Mouse (Mus musculus) forebrain, embryonic 12.5 days (tissue): ENCODE data around the gene Tmbim4. TPM values are rescaled to one million over a fixed set of nuclear protein-coding genes. Genes with fewer than 3 reads are reported as not detected.

Source experiments
- ATAC-seq: fragments of 200-750 bp; cut with Nextera tagmentation; 2 replicates; pipeline ENCODE4 v1.8.0; 2017; ENCODE audit warnings: moderate TSS enrichment; ENCODE audit not compliant: low FRiP score
- H3K27ac ChIP-seq: fragments of 300-500 bp; sonication (generic); 2 replicates; pipeline ENCODE4 v1.5.1; 2016; ENCODE audit warnings: mild to moderate bottlenecking
- H3K27me3 ChIP-seq: fragments of 300-500 bp; sonication (generic); 2 replicates; pipeline ENCODE4 v1.6.1; 2016; ENCODE audit warnings: mild to moderate bottlenecking
- H3K36me3 ChIP-seq: fragments of 300-500 bp; sonication (generic); replicated peaks from 2 replicates; pipeline ENCODE4 v1.6.1; 2016; ENCODE audit warnings: mild to moderate bottlenecking
- H3K4me1 ChIP-seq: fragments of 300-500 bp; sonication (generic); 2 replicates; pipeline ENCODE4 v1.6.1; 2016
- H3K4me2 ChIP-seq: fragments of 300-500 bp; sonication (generic); 2 replicates; pipeline ENCODE4 v1.6.1; 2016; ENCODE audit warnings: mild to moderate bottlenecking, moderate library complexity
- H3K4me3 ChIP-seq: fragments of 300-500 bp; sonication (generic); replicated peaks from 2 replicates; pipeline ENCODE4 v1.5.1; 2016; ENCODE audit warnings: mild to moderate bottlenecking
- H3K9ac ChIP-seq: fragments of 300-500 bp; sonication (generic); 2 replicates; pipeline ENCODE4 v1.6.1; 2016; ENCODE audit warnings: mild to moderate bottlenecking
- H3K9me3 ChIP-seq: fragments of 300-500 bp; sonication (generic); 2 replicates; pipeline ENCODE4 v1.6.1; 2016
- WGBS: fragments of 180-500 bp; shearing (Covaris S2); methylation state at CpG from one replicate; pipeline ENCODE4 v1.1.7; 2016; 5-methylcytosine and 5-hydroxymethylcytosine counted together
- polyA plus RNA-seq: library from polyadenylated mRNA; unstranded; fragments of >200 nt; fragmentation: Nextera tagmentation; extraction: Ambion mirVana; gene quantifications from 2 replicates; pipeline ENCODE4 v1.2.1, GENCODE M21; 2016

The Tmbim4 gene
- polyA plus RNA-seq, 1 experiment from 2014 or later, result 66.9 TPM

DNA sequence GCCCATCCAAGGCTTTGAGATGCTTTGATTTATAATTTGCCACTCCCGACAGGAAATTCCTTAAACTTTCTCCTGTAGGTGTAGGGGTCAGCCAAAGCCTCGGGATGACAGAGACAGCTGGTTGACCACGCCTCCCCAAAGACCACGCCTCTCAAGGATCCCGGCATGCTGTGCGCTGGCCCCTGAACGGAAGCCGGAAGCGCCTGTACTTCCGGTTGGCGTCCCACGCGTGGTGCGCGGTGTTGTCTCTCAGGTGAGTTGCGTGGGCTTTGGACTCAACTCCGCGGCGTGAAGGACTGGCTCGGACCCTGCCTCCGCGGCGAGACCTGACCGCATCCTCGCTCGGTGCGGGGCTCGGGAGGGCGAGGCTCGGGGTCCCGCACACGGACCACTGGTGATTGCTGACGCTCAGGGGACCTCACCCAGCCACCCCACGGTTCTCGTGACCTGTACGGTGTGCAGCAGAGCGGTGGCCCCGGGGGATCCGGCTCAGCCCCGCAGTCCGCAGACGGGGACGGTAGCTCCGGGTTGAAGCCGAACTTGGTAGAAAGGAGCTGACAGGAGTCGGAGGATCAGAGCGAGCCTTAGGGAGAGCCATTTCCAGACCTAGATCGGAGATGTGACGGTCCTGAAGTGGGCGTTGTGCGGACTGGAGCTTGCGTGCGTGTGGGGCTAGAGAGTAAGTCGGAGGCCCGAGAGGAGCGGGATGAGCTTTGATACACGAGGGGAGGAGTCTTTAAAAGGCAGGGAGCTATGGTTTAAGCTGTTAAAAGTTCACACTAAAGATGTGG lies 25.7 kb downstream of the Tmbim4 start, which contains the start of gene Llph:
Gene Llph, plus strand, starts transcription at position 200 of the 791 bp plus-strand sequence.
- H3K27ac ChIP-seq, result peak within 1 kb of the TSS; percentile 46; the same call in 1 of the 2 replicates
- no peaks in the 10 kb centered on the region for H3K27me3 ChIP-seq
- peaks cover 19% of the 10 kb centered on the region for H3K4me1 ChIP-seq
- under 1% methylated on average over 57 of the region's 57 CpGs for WGBS
- ATAC-seq, result peak; percentile 96
- no peaks in the 10 kb centered on the region for H3K9me3 ChIP-seq
- H3K36me3 ChIP-seq, result peaks cover 36% of the 10 kb centered on the region
- H3K9ac ChIP-seq, result peak within 1 kb of the TSS; percentile 81
- H3K4me3 ChIP-seq, result peak within 1 kb of the TSS; percentile 99
- H3K4me2 ChIP-seq, result peak within 1 kb of the TSS; percentile 90

GRCm38 (mm10) chr10:120231718-120232117 lies 30.3 kb downstream of the Tmbim4 start:
- Histone ChIP-seq H3K4me3 (no peak overlapping the region), H3K4me1 (peaks cover 19% of the 10 kb centered on the region), H3K27me3 (no peaks in the 10 kb centered on the region), H3K27ac (no peak overlapping the region), H3K36me3 (peaks cover 27% of the 10 kb centered on the region), H3K9me3 (no peaks in the 10 kb centered on the region), H3K4me2 (no peak overlapping the region), H3K9ac (no peak overlapping the region)
- WGBS, result 32% methylated on average over 5 of the region's 5 CpGs
- no peak for ATAC-seq

DNA sequence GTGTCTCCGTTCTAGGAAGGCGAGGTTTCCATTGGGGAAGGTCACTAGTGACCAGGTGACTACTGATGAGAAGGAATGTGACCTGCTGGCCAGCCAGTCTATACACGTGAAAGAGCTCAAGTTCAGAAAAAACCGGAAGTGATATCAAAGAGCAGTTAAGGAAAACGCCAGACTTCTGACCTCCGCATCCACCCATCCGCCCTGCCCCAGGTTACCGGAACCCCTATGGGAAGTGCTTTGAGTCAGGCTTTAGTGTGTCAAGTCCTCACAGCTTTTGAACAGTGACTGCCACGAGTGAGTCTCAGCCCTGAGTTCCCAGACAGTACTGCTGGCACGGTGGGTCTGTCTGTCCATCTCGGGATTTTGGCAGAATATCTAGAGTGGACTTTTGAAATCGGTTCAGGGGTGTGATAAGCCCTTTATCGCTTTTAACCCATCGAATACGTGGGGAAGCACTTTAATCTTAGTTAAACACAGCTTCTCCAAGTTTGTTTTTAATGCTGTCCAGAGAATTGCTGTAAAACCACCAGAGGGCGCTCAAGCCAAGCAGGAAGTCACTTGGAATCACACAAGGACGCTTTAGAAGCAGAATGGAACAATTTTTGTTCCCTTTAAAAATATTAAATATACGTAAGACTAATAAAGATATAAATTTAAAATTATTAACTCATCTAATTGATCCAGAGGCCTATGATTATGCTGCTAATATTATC lies 32.4 kb downstream of the Tmbim4 start:
- H3K27ac ChIP-seq, result no peak overlapping the region
- H3K9ac ChIP-seq, result no peak overlapping the region
- H3K36me3 ChIP-seq, result peaks cover 21% of the 10 kb centered on the region
- no peaks in the 10 kb centered on the region for H3K27me3 ChIP-seq
- H3K4me1 ChIP-seq, result peaks cover 6% of the 10 kb centered on the region; the same call in 1 of the 2 replicates
- 33% methylated on average over 18 of the region's 18 CpGs for WGBS
- ATAC-seq, result no peak
- H3K9me3 ChIP-seq, result no peaks in the 10 kb centered on the region
- H3K4me3 ChIP-seq, result no peak overlapping the region
- no peak overlapping the region for H3K4me2 ChIP-seq

DNA sequence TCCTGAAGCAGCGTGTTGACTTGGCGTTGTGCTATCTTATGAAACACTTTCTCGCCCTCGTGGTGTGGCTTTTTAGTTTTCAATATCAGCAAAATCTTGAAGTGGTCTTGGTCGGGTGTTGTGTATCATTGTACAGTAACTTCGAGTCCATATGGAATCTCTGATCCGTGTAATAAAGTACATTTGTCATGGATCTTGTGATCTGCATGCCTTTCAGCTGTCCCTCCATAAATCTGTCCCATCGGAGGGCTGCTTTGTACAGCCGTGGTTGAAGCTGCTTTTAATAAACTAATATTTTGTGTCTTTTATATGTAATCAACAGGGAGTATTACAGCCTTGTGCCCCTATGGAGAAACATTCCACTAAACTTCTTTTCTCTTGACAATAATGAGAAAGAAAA lies 35.5 kb downstream of the Tmbim4 start:
- Histone ChIP-seq H3K27me3 (peaks cover 4% of the 10 kb centered on the region; the same call in 1 of the 2 replicates), H3K4me1 (no peaks in the 10 kb centered on the region), H3K4me3 (no peak overlapping the region), H3K9ac (no peak overlapping the region), H3K4me2 (no peak overlapping the region), H3K9me3 (no peaks in the 10 kb centered on the region), H3K27ac (no peak overlapping the region), H3K36me3 (no peaks in the 10 kb centered on the region)
- 83% methylated on average over 9 of the region's 9 CpGs for WGBS
- no peak for ATAC-seq

GRCm38 (mm10) chr10:120238241-120238640 lies 36.9 kb downstream of the Tmbim4 start:
- Histone ChIP-seq H3K4me2 (no peak overlapping the region), H3K27ac (no peak overlapping the region), H3K9me3 (no peaks in the 10 kb centered on the region), H3K4me3 (no peak overlapping the region), H3K27me3 (peaks cover 4% of the 10 kb centered on the region; the same call in 1 of the 2 replicates), H3K36me3 (no peaks in the 10 kb centered on the region), H3K4me1 (no peaks in the 10 kb centered on the region), H3K9ac (no peak overlapping the region)
- no peak for ATAC-seq
- 87% methylated on average over 8 of the region's 8 CpGs for WGBS

- no peak overlapping the region for H3K27ac ChIP-seq
- no peaks in the 10 kb centered on the region for H3K4me1 ChIP-seq
- no peaks in the 10 kb centered on the region for H3K36me3 ChIP-seq
- H3K27me3 ChIP-seq, result peaks cover 4% of the 10 kb centered on the region; the same call in 1 of the 2 replicates
- no peak overlapping the region for H3K4me3 ChIP-seq
- H3K4me2 ChIP-seq, result no peak overlapping the region
- H3K9ac ChIP-seq, result no peak overlapping the region
- H3K9me3 ChIP-seq, result no peaks in the 10 kb centered on the region
- 68% methylated on average over 6 of the region's 6 CpGs for WGBS
- ATAC-seq, result no peak
These were observed 38.1 kb downstream of the Tmbim4 start for GRCm38 (mm10) chr10:120239476-120239875.

- Histone ChIP-seq H3K27ac (no peak overlapping the region), H3K9ac (no peak overlapping the region), H3K27me3 (peaks cover 7% of the 10 kb centered on the region; the same call in 1 of the 2 replicates), H3K4me2 (no peak overlapping the region), H3K9me3 (no peaks in the 10 kb centered on the region), H3K4me3 (no peak overlapping the region), H3K4me1 (peaks cover 6% of the 10 kb centered on the region; the same call in 1 of the 2 replicates), H3K36me3 (no peaks in the 10 kb centered on the region)
- ATAC-seq, result no peak
- 75% methylated on average over 6 of the region's 6 CpGs for WGBS
These were observed 41.0 kb downstream of the Tmbim4 start for GRCm38 (mm10) chr10:120242421-120242820.

GRCm38 (mm10) chr10:120245681-120246080 lies 44.3 kb downstream of the Tmbim4 start:
- Histone ChIP-seq H3K27me3 (peaks cover 4% of the 10 kb centered on the region; the same call in 1 of the 2 replicates), H3K4me3 (no peak overlapping the region), H3K36me3 (no peaks in the 10 kb centered on the region), H3K9me3 (no peaks in the 10 kb centered on the region), H3K27ac (no peak overlapping the region), H3K4me2 (no peak overlapping the region), H3K9ac (no peak overlapping the region), H3K4me1 (peaks cover 8% of the 10 kb centered on the region; the same call in 1 of the 2 replicates)
- ATAC-seq, result no peak
- WGBS, result 84% methylated on average over 5 of the region's 5 CpGs

DNA sequence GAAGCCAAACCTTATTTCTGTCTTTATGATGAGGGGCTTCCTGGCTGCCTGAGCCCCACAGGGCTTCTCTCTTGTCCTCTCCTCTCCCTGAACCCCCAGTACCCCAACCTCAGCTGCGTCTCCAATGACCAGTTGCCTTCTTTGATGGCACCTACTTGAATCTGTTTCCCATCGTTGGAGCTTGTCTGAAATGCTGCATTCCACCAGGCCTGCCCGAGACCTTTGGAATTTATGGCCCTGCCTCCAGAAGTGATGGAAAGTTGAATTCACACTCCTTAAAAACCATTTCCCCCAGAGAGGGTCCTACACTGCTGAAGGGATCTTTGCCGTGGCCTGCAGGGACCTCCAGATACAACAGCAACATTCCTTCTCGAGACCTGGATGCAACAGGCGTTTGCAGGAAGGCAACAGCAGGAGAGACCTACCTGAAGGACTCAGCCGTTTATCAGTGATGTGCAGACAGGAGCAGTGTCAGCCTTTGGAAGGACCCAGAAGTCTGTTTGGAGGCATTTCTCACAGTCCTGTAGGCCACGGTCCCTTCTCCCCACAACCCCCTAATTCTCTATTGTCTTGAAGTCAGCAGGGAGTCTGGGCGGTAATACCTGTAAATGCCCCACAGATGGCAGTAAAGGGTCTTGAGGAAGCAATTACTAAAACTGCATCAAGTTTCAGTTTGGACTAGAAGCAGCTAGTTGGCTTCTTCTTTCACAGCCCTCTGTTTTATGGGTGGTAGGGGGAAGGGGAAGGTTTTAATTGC lies 45.8 kb downstream of the Tmbim4 start:
- H3K4me1 ChIP-seq, result peaks cover 8% of the 10 kb centered on the region; the same call in 1 of the 2 replicates
- H3K9ac ChIP-seq, result no peak overlapping the region
- no peak for ATAC-seq
- H3K27me3 ChIP-seq, result peaks cover 4% of the 10 kb centered on the region; the same call in 1 of the 2 replicates
- H3K36me3 ChIP-seq, result no peaks in the 10 kb centered on the region
- no peak overlapping the region for H3K4me2 ChIP-seq
- no peak overlapping the region for H3K4me3 ChIP-seq
- H3K27ac ChIP-seq, result no peak overlapping the region
- 50% methylated on average over 9 of the region's 9 CpGs for WGBS
- H3K9me3 ChIP-seq, result no peaks in the 10 kb centered on the region

DNA sequence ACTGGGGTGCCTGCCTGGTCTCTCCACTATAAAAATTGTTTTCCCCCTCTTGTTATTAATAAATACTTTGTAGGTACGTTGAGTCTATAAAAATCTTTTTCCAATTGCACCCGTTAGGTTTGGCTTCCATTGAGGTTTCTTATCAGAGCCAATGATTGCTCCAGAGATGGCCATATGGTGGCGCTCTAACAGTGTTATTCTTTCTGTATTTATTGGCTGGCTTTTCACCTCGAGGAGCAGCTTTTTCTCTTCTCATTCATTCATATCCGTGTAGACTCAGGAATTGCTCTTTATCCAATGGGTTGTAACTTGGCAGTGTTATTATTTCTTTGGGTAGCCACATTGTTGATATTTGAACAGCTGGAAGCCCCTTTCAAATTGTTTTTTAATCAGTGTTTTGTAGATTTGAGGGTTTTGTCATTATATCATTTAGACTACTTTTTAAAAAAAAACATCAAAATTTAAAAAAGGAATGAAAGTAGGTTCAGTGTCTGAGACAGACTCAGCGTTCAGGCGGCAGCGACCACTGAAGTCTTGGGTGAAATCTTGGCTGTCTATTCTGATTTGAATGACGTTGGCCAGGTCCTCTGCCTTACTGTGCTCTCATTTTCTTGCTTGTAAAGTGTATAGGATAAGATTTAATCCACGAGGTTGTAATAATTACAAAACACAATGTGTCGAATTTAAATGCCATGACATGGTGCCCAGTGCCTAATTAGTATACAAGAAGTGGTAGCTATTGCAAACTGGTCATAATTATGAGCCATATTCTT lies 49.7 kb downstream of the Tmbim4 start:
- no peak overlapping the region for H3K9ac ChIP-seq
- no peak overlapping the region for H3K27ac ChIP-seq
- no peaks in the 10 kb centered on the region for H3K36me3 ChIP-seq
- no peak for ATAC-seq
- no peak overlapping the region for H3K4me3 ChIP-seq
- H3K27me3 ChIP-seq, result peaks cover 9% of the 10 kb centered on the region; the same call in 1 of the 2 replicates
- H3K9me3 ChIP-seq, result no peaks in the 10 kb centered on the region
- 56% methylated on average over 11 of the region's 11 CpGs for WGBS
- H3K4me1 ChIP-seq, result peaks cover 8% of the 10 kb centered on the region; the same call in 1 of the 2 replicates
- H3K4me2 ChIP-seq, result no peak overlapping the region

- Histone ChIP-seq H3K4me1 (peaks cover 5% of the 10 kb centered on the region; the same call in 1 of the 2 replicates), H3K27me3 (peaks cover 9% of the 10 kb centered on the region; the same call in 1 of the 2 replicates), H3K4me3 (no peak overlapping the region), H3K36me3 (no peaks in the 10 kb centered on the region), H3K9ac (no peak overlapping the region), H3K4me2 (no peak overlapping the region), H3K9me3 (no peaks in the 10 kb centered on the region), H3K27ac (no peak overlapping the region)
- WGBS, result 89% methylated on average over 4 of the region's 4 CpGs
- ATAC-seq, result no peak
These were observed 50.4 kb downstream of the Tmbim4 start for GRCm38 (mm10) chr10:120251791-120252190.
